Mouse (Mus musculus) gastrocnemius, postnatal 10 days (tissue): ENCODE data around the gene Car3. TPM values are rescaled to one million over a fixed set of nuclear protein-coding genes. Genes with fewer than 3 reads are reported as not detected.

Experiments
- DNase-seq: peaks from one replicate; pipeline ENCODE4 v3.0.0; 2021; ENCODE audit warnings: mixed read lengths
- total RNA-seq, 2 experiments: library from RNA; stranded (reverse); gene quantifications; 2 replicates each; pipeline ENCODE4 v1.2.3; 2021

Car3 gene
- total RNA-seq, 2 experiments from 2014 or later = 801 to 1,165 TPM

DNA sequence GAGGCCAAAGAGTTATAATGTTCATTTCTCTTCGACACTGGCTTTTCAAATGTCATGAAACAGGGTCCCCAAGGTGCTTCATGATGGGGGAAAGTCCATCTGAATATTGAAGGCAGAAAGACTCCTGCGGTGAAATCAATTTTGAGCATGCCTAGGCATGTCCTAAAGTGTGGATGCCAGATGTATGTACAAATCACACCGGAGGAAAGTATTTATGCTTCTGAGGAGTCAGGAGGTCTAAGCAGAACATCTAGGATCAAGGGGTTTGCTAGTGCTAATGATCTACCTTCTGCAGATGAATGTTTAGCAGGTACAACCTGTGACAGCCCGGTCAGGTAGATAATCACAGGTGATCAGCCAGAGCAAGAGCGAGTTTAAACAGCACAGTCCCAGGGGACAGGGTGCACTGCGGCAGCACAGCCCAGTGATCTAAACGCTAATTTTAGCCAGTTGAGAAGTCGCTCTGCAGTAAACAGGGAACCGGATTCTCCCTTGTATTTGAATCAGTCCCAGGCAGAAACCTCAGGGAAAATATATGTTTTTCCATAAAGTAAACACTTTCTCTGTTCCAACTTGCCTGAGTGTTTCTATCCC, 13.1 kb downstream of the Car3 start:
- DNase-seq = no peak

DNA sequence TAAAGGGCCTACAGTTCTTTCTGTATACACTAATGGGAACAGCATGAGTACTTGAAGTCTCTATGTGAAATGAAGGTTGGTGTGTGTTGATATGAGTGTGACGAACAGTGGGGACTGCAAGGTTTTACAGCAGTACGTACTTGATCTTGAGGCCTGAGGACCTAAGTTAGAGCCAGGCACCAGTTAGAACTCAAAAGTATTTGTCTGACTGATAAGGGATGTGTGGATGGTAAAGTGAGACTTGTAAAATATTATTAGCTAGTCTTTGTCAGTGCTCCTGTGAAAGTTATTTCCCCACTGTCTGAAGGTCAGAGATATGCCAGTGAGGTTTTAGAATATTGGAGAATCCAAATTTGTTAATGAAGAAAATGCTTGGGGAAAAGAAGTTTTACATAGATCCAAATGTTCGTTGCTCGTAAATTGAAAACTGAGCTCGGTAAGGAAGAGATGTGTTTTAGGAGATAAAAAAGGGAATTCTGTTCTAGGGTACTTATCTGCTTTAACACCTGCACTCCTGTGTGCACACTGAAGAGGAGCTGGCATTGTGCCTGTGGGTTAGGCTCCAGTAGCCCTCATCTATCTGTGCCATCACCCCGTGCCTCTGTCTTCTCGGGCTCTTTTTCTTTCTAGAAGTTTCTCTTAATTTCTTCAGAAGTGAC, 14.1 kb downstream of the Car3 start:
- no peak for DNase-seq

DNA sequence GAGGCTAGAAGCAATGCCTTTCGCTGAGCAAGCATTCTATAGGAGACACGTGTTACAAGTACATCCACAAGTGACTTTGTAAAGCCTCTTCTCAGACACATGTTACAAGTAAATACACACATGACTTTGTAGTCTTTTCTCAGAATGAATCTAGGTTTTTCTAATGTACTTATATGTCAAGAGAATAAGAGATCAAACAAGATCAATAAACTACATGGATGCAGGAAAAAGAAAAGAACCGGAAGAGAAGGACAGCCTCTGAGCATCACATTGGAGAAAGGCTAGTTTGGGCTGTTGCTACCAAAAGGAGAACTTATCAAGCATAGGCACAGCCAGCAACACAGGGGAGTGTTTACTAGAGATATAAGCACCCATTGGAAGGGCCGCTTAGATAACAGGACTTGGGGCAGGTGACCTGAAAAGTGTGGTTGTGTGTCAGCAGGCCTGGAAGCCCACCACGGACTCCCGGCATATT, 15.5 kb downstream of the Car3 start:
- no peak for DNase-seq

DNA sequence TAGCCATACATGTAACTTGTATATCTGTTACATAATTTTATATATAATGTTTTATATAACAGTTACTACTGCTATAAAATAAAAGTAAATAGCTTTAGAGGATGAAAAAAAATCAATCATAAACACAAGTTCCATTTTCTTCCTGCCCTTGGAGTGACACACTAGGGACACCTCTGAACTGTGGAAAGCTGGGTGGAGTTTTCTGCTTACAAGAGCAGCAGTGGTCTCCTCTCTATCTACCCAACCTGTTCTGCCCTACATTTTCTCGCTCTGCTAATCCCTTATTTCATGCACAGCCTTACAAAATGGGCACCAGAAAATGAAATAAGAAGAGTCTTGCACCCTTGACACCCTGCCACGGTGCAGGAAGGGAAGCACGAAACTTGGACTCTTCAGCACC, 16.0 kb downstream of the Car3 start:
- DNase-seq = no peak

DNA sequence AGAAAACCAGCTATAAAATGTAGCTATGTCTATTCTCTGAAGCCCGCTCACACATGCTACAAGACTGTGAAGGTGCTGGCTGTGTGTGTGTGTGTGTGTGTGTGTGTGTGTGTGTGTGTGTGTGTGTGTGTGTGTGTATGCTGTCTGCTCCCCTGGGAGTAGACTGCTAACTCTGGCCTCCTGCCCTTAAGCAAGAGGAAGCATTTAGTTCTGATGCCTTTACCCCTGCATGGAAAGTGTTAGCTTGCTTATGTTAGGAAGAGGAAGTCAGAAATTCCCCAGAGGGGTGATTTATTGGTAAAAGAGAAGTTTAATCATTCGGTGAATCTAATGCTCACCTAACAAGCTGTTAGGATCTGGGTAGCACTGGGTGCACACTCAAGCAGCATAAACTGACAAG, 17.0 kb downstream of the Car3 start:
- DNase-seq = no peak

DNA sequence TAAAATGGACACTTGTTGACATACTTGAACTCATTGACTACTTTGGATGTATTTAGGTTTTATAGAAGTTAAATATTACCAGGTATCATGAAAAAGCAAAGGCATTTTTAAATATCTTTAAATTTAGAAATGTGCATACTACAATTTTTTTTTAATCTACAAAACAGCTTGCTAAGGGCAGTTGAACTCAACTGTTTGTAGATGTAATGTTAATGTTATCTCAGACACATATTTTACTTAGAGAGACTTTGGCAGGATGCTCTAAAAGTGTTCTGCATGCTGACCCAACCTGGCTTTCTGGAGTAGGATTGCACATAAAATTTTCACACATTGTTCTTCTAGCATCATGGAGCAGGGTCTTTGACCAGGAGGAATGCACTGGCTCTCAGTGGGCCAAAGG, 18.7 kb downstream of the Car3 start:
- no peak for DNase-seq

DNA sequence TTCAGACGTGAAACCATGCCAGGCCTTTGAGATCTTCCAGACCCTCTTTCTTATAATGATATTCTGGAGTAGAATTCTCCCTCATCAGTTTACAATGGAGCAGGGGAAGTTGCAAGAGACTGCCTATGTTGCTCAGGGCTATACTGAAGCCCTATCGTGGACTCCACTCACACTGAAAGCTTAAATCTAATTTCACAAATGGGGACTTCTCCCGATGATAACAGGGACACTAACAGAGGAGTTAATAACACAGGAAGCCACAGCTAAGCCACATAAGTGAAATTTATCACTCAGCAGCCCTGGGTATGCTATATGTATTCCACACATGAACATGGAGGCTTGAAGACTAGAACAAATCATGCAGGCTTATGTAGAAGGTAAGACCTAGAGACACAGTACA, 19.4 kb downstream of the Car3 start:
- no peak for DNase-seq

DNA sequence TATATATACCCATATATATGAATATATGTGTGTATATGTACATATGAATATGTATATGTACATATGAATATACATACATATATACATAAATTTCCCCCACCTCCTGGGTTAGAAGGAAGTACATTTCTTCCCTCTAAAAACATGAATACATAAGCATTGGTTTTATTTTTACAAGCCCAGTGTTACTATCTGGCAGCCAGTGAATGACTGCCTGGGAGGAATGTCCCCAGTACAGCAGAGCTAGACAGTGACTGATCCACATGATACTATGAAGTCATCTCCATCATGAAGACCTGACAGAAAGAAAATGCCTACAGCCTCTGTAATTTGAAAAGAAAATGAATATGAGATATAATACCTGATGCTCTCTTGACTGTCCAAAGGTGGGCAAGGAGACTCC, 21.5 kb downstream of the Car3 start:
- DNase-seq = no peak

DNA sequence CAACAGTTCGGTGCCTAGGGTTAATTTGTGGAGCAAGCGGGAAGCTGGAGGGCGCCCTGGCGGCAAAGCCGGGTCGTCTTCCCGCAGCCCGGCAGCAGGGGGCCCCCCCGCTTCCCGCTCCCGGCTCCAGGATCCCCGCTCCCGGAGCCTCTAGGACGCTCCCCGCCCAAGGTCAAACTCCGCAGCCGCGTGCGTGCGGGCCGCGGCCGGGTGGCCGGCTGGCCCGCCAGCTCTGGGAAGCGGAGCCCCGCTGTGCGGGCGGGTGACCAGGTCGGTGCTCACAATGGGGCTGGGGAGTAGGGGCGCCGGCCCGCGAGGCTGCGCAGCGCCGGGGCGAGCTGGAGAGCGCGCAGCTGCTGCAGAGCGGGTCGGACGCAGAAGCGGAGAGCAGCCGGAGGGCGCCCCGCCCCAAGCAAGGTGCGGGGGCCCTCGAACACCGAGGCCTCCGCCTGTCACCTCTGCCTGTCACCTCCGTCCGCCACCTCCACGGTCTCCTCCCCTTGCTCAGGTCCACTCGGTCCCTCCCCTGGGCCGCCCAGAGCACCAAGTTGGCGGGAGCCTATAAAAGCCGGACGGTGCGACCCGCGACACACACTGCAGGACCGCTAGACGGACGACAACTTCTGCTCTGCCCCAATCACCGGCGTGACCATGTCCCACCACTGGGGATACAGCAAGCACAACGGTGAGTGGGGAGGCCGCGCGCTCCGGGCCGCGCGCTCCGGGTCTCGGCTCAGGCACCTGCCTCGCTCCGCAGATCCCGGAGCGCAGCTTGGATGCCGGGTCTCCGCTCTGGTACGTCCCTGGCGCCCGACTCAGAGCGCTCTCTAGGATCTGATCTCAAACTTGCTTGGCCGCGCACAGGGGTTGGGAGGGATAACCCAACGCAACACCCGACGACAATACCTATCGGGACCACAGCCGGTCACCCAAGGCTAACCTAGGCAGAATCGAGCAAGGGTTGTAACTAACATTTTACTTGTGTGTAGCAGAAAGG, 23.1 kb downstream of the Car3 start, which contains the start of gene Car2:
Gene Car2, plus strand, starts transcription at position 172 of the 997 bp plus-strand sequence.
- peak; percentile 67 for DNase-seq

DNA sequence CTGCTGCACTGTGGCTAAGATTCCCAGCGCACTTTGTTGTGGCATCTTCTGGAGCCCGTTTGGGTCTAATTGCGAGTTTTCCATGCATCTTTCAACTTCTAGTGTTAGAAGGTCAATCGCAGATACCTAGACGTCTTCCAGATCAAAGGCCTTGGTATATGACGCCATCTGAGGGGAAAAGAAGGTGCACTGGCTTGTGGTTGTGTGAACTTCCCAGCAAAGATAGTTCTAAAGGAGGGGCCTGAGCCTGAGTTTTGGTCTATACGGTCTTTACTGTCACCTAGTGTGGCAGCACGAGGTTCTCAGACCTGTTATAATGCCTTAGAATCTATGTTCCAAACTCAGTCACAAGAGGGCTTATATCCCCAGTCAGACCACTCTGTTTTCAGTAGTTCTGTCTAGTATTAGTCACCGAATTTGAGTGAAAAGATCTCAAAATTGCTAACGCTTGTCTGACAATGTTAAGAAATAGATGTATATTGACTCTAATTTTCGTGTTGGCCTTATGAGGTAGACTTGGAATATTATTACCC, 23.9 kb downstream of the Car3 start:
- no peak for DNase-seq

DNA sequence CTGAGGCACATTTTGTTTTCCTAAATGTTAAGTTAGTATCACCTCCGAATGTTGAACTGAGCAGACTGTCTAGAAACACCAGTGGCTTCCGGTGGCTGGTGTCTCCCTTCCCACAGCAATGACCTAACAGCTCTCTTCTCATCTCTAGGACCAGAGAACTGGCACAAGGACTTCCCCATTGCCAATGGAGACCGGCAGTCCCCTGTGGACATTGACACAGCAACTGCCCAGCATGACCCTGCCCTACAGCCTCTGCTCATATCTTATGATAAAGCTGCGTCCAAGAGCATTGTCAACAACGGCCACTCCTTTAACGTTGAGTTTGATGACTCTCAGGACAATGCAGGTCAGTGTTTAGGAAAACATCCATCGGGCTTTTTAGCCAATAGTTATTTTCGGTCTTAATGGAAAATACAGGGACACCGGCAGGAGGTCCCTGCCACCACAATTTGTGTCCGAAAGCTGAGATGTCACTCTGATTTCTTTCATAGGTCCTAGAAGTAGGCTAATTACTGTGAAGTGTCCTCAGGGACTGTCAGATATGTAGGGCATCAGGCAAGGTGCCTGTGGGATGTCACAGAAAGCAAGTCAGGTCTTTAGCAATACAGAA, 24.5 kb downstream of the Car3 start:
- no peak for DNase-seq

DNA sequence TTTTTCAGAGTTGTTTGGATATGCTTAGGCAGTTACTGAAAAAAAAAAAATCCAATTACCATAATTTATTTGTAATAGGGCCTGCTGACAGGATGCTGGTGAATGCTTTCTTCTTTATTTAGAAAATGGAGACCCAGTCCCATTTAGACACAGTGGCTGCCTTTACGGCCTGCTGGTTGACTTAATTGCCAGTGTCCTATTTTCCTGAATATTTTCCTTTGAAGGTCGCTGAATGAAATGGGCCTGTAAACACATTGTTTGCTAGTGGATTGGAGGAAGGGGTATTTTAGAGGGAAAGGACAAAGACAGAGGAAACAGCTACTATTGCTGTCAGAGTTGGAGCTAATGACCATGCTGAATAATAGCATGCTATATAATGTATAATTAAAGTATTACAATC, 25.2 kb downstream of the Car3 start:
- DNase-seq = no peak

DNA sequence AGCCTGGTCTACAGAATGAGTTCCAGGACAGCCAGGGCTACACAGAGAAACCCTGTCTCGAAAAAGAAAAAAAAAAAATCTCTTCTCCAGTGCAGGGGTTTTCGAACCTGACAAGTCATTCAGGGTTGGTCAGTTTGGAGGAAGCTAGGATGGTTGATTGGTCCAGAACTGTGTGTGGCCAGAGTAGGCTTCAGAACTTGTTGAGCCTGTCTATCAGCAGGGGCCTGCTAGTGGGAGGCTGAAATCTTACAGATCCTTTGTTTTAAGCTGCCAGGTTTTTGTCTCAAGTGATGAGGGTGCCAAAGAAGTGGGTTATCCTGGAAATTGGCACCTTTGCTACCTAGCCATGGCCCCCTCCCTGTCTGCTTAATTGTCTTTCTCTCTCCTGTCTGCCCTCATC, 25.8 kb downstream of the Car3 start:
- no peak for DNase-seq

DNA sequence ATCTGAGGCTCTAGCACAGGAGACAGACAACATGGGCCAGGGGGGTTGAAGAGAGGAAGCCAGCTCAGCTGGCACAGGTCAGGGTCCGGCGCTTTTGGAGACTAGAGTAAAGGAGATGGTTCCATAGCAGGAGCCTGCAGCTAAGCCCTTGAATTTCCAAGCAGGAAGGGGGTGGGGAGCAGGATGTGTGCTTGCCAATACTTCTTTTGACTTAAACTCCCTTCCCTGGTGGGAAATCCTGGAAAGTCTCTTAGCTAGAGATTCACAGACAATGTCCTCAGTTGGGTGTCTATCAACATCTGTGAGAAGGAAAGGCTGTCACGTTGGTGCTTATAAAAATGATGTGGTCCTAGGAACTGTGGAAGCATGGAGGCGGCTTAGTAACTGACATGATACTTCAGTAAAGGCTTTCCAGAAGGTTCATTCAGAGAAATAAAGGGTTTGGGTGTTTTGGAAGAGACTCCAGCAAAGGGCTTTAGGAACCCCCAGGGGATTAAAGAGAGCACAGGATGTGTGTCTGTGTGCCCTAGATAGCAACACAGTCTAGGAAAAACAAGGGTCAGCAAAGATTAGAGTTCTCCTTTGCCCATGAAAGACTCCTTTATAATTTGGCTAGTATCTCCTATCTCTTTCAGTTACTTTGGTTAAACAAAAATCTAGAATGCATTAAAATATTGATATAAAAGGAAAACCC, 26.6 kb downstream of the Car3 start:
- DNase-seq = no peak

DNA sequence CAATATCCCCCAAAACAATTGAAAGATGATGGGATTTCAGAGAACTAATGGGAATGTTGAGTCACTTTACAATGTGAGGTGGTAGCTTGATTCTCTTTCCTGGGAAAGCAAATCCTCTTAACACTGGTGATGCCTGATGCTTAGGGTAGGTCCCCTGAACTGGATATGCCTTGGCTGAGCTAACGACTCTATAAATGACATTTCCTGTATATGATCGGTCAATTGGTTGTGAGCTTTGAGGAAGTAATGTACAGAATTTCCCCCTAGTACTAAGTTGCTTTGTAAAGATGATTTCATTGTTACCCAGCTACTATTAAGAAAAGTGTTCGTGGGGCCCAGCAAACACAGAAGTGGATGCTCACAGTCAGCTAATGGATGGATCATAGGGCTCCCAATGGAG, 29.7 kb downstream of the Car3 start:
- DNase-seq = no peak

DNA sequence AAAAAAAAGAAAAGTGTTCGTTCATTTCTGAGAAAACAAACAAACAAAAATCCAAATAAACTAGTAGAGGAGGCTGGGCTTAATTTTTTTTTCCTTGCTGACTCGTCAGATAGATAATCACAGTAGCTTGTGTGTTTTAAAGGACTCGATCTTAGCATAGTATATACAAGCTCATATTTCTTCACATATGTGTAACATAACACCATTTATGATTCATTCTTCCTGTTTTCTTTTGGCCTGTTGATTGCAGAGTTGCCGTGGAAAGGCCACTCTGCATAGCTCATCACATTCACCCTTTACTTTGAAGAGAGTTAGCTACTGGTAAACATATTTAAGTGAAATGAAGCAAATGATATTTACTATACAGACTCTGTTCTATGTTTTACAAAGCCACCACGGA, 30.4 kb downstream of the Car3 start:
- DNase-seq = no peak

DNA sequence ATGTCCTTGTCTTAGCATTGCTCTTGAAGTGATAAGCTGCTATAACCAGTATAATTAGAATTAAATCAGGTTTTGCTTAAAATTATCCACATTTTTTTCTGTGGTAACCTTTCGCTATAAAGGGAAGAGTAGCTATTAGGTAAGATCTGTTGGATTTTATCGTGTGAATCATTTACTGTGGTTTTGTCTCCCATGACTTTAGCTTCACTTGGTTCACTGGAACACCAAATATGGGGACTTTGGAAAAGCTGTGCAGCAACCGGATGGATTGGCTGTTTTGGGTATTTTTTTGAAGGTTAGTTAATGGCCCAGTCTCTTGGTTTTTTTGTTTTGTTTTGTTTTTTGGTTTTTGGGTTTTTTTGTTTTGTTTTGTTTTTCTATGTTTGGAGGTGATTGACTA, 32.0 kb downstream of the Car3 start:
- no peak for DNase-seq

DNA sequence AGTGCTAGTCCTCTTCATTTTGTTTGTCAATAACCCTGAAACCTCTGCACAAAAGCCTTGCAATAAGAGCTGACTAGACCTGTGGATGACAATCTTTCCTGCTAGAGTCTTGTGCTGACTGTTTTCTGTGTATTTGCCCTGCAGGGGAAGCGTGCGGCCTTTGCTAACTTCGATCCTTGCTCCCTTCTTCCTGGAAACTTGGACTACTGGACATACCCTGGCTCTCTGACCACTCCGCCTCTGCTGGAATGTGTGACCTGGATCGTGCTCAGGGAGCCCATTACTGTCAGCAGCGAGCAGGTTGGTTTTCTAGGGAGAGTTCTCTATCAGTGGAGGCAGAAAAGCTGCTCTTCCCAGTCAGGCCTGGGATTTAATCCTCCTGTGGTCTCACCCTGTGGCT, 34.5 kb downstream of the Car3 start:
- peak; percentile 4 for DNase-seq

DNA sequence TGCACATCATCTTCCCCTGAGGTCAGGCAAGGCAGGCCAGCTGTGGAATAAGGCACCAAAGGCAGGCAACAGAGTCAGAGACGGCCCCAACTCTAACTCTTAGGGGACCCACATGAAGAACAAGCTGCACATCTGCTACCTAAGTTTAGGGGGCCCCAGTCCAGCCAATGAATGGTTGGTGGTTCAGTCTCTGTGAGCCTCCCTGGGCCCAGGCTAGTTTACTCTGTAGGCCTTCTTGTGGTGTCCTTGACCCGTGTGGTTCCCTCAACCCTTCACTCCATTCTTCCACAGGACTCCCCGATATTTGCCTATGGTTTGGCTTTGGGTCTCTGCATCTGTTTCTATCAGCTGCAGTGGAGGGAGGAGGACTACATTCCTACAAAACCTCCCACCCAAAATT, 40.1 kb downstream of the Car3 start:
- no peak for DNase-seq

DNA sequence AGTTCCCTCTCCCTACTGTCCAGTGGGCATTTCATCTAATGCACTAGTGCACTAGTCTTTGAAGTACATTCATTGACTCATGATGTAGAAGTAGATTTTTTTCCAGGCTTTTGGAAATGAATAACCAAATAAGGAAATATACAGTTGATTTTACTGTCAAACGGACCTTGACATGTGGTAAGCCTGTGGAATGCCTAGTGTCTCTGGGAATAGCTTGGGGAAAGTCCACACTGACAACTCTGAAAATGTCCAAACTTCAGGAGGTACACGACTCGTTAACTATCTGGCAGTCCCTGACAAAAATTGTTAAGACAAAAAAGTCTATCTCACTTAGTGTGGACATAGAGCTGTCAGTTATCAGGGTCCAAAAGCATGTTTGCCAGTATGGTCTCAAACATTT, 40.9 kb downstream of the Car3 start:
- no peak for DNase-seq

DNA sequence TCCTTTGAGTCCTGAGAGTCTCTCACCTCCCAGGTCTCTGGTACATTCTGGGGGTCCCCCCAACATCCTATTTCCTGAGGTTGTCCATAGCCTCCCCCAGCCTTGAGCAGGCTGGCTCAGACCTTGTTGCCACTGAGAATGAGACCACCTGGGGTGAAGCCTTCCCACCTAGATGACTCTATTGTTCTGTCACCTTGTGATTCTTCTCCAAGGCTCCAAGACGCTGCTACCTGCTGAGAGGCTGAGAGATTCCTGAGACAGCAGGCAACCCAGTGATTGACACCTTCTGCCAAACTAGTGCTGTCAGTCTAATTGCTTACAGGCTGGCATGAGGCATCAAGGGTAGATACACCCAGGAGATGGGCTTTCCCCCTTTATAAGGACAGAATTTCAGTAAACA, 44.0 kb downstream of the Car3 start:
- no peak for DNase-seq
